Mouse (Mus musculus): ENCODE results near the gene Lbh. TPM values are rescaled to one million over a fixed set of nuclear protein-coding genes. Genes with fewer than 3 reads are reported as not detected.

Lbh gene
- polyA plus RNA-seq, 1 experiment from 2014 or later: 6.5 TPM

GRCm38 (mm10) chr17:72897076-72897475, 21.0 kb upstream of the Lbh start:
- H3K27ac ChIP-seq (ENCODE audit: low read depth, low read length): no peak overlapping the region
- H3K9ac ChIP-seq (ENCODE audit: low read depth, low read length): no peak overlapping the region
- H3K4me2 ChIP-seq (ENCODE audit: low read length): no peak overlapping the region
- H3K36me3 ChIP-seq (ENCODE audit: control insufficient read depth, insufficient read depth, low read length): no peaks in the 10 kb centered on the region
- ATAC-seq: no peak
- H3K9me3 ChIP-seq (ENCODE audit: control insufficient read depth, low read length): no peaks in the 10 kb centered on the region
- no peaks in the 10 kb centered on the region for H3K4me1 ChIP-seq (ENCODE audit: control insufficient read depth, insufficient read depth, low read depth, low read length)
- no peaks in the 10 kb centered on the region for H3K27me3 ChIP-seq (replicated peaks; ENCODE audit: control insufficient read depth, insufficient read depth, low read length)
- H3K4me3 ChIP-seq (ENCODE audit: low read length): no peak overlapping the region
- 90% methylated on average over 7 of the region's 7 CpGs for WGBS

DNA sequence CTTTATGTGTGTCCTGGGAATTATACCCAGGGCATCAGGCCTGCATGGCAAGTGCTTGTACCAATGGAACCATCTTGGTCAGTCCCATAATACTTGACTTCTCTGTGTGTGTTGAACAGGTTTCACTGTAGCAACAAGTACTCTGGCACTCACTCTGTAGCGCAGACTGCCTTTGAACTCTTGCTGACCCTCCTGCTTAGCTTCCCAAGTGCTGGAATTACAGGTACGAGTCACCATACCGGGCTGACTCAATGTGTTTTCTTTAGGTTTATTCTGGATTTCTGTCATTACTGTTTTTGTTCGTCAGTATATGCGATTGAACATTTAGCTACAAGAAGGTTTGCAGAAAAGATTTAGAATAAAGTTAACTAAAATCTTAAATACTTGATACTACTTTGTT, 20.1 kb upstream of the Lbh start:
- H3K4me3 ChIP-seq (ENCODE audit: low read length): no peak overlapping the region
- H3K9ac ChIP-seq (ENCODE audit: low read depth, low read length): no peak overlapping the region
- H3K27me3 ChIP-seq (replicated peaks; ENCODE audit: control insufficient read depth, insufficient read depth, low read length): no peaks in the 10 kb centered on the region
- no peaks in the 10 kb centered on the region for H3K9me3 ChIP-seq (ENCODE audit: control insufficient read depth, low read length)
- WGBS: 90% methylated on average over 5 of the region's 5 CpGs
- no peaks in the 10 kb centered on the region for H3K36me3 ChIP-seq (ENCODE audit: control insufficient read depth, insufficient read depth, low read length)
- no peaks in the 10 kb centered on the region for H3K4me1 ChIP-seq (ENCODE audit: control insufficient read depth, insufficient read depth, low read depth, low read length)
- no peak overlapping the region for H3K27ac ChIP-seq (ENCODE audit: low read depth, low read length)
- no peak for ATAC-seq
- no peak overlapping the region for H3K4me2 ChIP-seq (ENCODE audit: low read length)

- Histone ChIP-seq H3K9ac (ENCODE audit: low read depth, low read length) (no peak overlapping the region), H3K27ac (ENCODE audit: low read depth, low read length) (no peak overlapping the region), H3K4me2 (ENCODE audit: low read length) (no peak overlapping the region), H3K4me1 (ENCODE audit: control insufficient read depth, insufficient read depth, low read depth, low read length) (no peaks in the 10 kb centered on the region), H3K27me3 (replicated peaks; ENCODE audit: control insufficient read depth, insufficient read depth, low read length) (no peaks in the 10 kb centered on the region), H3K9me3 (ENCODE audit: control insufficient read depth, low read length) (no peaks in the 10 kb centered on the region), H3K36me3 (ENCODE audit: control insufficient read depth, insufficient read depth, low read length) (no peaks in the 10 kb centered on the region), H3K4me3 (ENCODE audit: low read length) (no peak overlapping the region)
- ATAC-seq: no peak
- 63% methylated on average over 3 of the region's 3 CpGs for WGBS
Measured at GRCm38 (mm10) chr17:72898775-72899174, 19.3 kb upstream of the Lbh start.

DNA sequence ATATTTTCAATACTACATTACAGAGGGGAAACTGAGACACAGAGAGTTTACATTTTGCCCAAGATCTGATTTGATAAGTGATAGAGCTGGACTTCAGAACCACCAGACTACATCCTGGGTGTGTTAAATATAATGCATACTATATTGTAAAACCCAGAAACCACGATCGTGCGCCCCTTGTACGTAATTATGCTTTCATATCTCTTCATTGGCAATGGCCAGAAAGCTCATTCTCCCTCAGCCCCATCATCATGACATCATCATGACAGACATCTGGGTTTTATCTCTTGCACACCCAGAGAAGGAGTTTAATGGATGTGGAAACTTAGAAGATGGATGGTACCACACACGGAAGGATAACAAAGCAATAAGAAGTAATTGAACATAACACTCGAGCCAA, 17.1 kb upstream of the Lbh start:
- no peak for ATAC-seq
- no peaks in the 10 kb centered on the region for H3K27me3 ChIP-seq (replicated peaks; ENCODE audit: control insufficient read depth, insufficient read depth, low read length)
- no peaks in the 10 kb centered on the region for H3K9me3 ChIP-seq (ENCODE audit: control insufficient read depth, low read length)
- no peaks in the 10 kb centered on the region for H3K4me1 ChIP-seq (ENCODE audit: control insufficient read depth, insufficient read depth, low read depth, low read length)
- 91% methylated on average over 6 of the region's 6 CpGs for WGBS
- H3K36me3 ChIP-seq (ENCODE audit: control insufficient read depth, insufficient read depth, low read length): no peaks in the 10 kb centered on the region
- no peak overlapping the region for H3K4me3 ChIP-seq (ENCODE audit: low read length)
- no peak overlapping the region for H3K27ac ChIP-seq (ENCODE audit: low read depth, low read length)
- H3K9ac ChIP-seq (ENCODE audit: low read depth, low read length): no peak overlapping the region
- no peak overlapping the region for H3K4me2 ChIP-seq (ENCODE audit: low read length)

DNA sequence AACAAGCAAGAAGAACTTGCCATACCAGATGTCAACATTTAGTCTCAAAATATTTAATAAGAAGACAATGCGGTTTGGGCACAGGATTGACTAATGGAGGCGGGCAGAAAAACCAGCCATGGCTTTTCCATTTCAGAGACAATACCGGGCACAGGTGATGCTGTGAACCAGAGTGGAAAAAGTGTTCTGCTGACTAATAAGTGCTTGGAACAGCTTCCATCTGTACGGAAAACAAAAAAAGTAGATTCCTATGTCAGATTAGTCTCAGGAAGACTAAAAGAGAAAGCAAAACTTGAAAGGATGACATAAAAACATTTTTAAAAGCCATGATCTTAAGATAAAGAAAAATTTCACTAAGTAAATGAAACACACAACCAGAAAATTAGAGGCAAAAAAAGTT, 16.4 kb upstream of the Lbh start:
- Histone ChIP-seq H3K9me3 (ENCODE audit: control insufficient read depth, low read length) (no peaks in the 10 kb centered on the region), H3K4me2 (ENCODE audit: low read length) (no peak overlapping the region), H3K27ac (ENCODE audit: low read depth, low read length) (no peak overlapping the region), H3K4me1 (ENCODE audit: control insufficient read depth, insufficient read depth, low read depth, low read length) (no peaks in the 10 kb centered on the region), H3K36me3 (ENCODE audit: control insufficient read depth, insufficient read depth, low read length) (no peaks in the 10 kb centered on the region), H3K27me3 (replicated peaks; ENCODE audit: control insufficient read depth, insufficient read depth, low read length) (no peaks in the 10 kb centered on the region), H3K4me3 (ENCODE audit: low read length) (no peak overlapping the region), H3K9ac (ENCODE audit: low read depth, low read length) (no peak overlapping the region)
- no peak for ATAC-seq
- WGBS: 87% methylated on average over 4 of the region's 4 CpGs

DNA sequence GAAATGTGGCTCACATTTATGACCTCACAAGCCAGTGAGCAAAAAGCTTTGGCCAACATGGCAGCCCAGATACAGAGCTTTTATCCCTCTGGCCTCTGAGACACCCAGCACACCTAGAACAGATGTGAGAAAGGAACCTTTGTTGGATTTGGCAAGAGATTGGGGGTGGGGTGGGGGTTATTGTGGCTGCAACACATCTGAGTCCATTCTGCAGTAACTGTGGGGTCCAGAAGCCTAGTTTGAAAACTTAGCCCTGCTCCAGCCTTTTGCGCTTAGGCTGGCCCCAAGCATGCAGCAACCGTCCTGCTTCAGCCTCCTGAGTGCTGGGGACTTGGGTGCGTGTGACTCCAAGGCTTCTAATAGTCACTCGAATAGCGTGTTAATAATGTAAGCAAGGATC, 14.8 kb upstream of the Lbh start:
- no peak overlapping the region for H3K9ac ChIP-seq (ENCODE audit: low read depth, low read length)
- no peak overlapping the region for H3K4me3 ChIP-seq (ENCODE audit: low read length)
- WGBS: 96% methylated on average over 5 of the region's 5 CpGs
- no peak for ATAC-seq
- H3K4me1 ChIP-seq (ENCODE audit: control insufficient read depth, insufficient read depth, low read depth, low read length): no peaks in the 10 kb centered on the region
- no peaks in the 10 kb centered on the region for H3K36me3 ChIP-seq (ENCODE audit: control insufficient read depth, insufficient read depth, low read length)
- H3K9me3 ChIP-seq (ENCODE audit: control insufficient read depth, low read length): no peaks in the 10 kb centered on the region
- H3K27me3 ChIP-seq (replicated peaks; ENCODE audit: control insufficient read depth, insufficient read depth, low read length): no peaks in the 10 kb centered on the region
- no peak overlapping the region for H3K4me2 ChIP-seq (ENCODE audit: low read length)
- H3K27ac ChIP-seq (ENCODE audit: low read depth, low read length): no peak overlapping the region

DNA sequence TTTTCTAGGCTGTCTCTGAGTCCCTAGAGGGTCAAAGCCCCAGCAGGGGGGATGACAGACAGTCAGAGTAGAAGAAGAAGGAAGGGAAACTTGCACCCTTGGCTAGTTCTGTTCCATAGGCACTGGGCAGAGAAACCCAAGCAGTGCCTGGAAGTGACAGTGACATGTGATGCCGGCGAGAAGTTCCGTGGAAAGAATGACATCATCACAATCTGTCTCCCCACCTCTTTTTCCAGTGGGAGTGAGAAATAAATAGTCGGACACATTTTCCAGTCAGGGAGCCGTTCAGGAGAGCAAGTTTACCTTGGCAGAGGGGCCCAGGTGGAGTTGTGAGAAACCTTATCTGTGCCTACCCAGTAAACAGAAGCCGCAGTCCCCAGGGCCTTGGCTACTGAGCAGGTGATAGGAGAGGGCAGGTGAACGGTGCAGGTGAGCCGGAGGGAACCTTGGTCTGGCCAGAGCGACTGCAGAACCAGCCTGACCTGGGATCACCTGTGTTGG, 14.1 kb upstream of the Lbh start:
- H3K4me3 ChIP-seq (ENCODE audit: low read length): no peak overlapping the region
- no peaks in the 10 kb centered on the region for H3K36me3 ChIP-seq (ENCODE audit: control insufficient read depth, insufficient read depth, low read length)
- no peaks in the 10 kb centered on the region for H3K4me1 ChIP-seq (ENCODE audit: control insufficient read depth, insufficient read depth, low read depth, low read length)
- no peak overlapping the region for H3K4me2 ChIP-seq (ENCODE audit: low read length)
- H3K9me3 ChIP-seq (ENCODE audit: control insufficient read depth, low read length): no peaks in the 10 kb centered on the region
- 80% methylated on average over 9 of the region's 9 CpGs for WGBS
- ATAC-seq: no peak
- no peak overlapping the region for H3K9ac ChIP-seq (ENCODE audit: low read depth, low read length)
- H3K27ac ChIP-seq (ENCODE audit: low read depth, low read length): no peak overlapping the region
- no peaks in the 10 kb centered on the region for H3K27me3 ChIP-seq (replicated peaks; ENCODE audit: control insufficient read depth, insufficient read depth, low read length)

DNA sequence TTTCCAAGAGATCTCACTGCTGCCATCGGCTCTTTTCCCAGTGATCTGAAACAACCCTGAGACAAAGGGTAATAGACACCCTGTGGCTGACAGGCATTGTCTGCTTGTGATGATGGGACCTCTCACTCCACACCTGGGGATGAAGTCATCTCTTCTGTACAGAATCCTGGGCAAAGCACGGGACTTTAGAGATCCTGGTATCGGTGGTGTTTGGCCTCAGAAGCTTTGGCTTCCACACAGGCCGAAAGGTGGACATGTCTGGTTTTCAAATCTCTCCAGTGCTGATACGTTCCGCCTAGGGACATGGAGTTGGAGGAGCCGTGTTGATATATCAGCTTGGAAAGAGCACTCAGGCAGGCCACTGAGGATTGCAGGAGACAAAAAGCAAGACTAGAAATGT, 13.2 kb upstream of the Lbh start:
- no peak for ATAC-seq
- WGBS: 89% methylated on average over 7 of the region's 7 CpGs
- no peaks in the 10 kb centered on the region for H3K27me3 ChIP-seq (replicated peaks; ENCODE audit: control insufficient read depth, insufficient read depth, low read length)
- H3K9me3 ChIP-seq (ENCODE audit: control insufficient read depth, low read length): no peaks in the 10 kb centered on the region
- H3K9ac ChIP-seq (ENCODE audit: low read depth, low read length): no peak overlapping the region
- H3K4me3 ChIP-seq (ENCODE audit: low read length): no peak overlapping the region
- H3K4me2 ChIP-seq (ENCODE audit: low read length): no peak overlapping the region
- no peaks in the 10 kb centered on the region for H3K4me1 ChIP-seq (ENCODE audit: control insufficient read depth, insufficient read depth, low read depth, low read length)
- no peaks in the 10 kb centered on the region for H3K36me3 ChIP-seq (ENCODE audit: control insufficient read depth, insufficient read depth, low read length)
- no peak overlapping the region for H3K27ac ChIP-seq (ENCODE audit: low read depth, low read length)

DNA sequence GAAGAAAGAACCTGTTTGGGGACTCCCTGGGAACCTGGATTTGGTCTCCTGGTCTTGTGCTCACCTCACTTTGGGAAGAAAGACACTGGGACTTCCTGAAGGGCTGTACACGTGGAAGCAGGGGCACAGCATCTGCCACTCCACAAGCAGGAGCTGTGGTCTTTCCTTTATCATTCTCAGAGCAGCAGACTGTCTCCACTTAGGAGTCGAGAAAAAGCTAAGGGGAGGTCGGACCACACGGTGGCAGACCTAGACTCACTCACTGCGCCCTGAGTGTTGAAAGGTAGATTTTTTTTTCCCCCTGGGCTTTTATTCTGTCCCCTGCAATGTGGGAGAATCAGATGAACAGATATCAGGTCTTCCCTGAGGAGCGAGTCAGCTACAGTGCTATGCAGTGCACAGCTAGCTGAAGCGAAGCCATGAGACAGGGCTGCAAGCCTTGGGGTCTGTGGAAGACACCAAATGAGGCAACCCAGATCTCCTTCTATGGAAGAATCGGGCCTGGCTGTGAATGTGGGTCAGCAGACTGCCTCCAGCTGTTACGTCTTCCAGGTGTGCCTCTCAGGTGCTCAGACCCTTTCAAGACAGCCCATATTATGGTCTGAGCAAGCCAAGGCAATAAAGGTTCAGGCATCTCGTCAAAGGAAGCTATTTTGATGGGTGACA, 11.7 kb upstream of the Lbh start:
- 81% methylated on average over 10 of the region's 10 CpGs for WGBS
- Histone ChIP-seq H3K36me3 (ENCODE audit: control insufficient read depth, insufficient read depth, low read length) (no peaks in the 10 kb centered on the region), H3K4me3 (ENCODE audit: low read length) (no peak overlapping the region), H3K4me1 (ENCODE audit: control insufficient read depth, insufficient read depth, low read depth, low read length) (no peaks in the 10 kb centered on the region), H3K27me3 (replicated peaks; ENCODE audit: control insufficient read depth, insufficient read depth, low read length) (no peaks in the 10 kb centered on the region), H3K27ac (ENCODE audit: low read depth, low read length) (no peak overlapping the region), H3K4me2 (ENCODE audit: low read length) (no peak overlapping the region), H3K9ac (ENCODE audit: low read depth, low read length) (no peak overlapping the region), H3K9me3 (ENCODE audit: control insufficient read depth, low read length) (no peaks in the 10 kb centered on the region)
- no peak for ATAC-seq

DNA sequence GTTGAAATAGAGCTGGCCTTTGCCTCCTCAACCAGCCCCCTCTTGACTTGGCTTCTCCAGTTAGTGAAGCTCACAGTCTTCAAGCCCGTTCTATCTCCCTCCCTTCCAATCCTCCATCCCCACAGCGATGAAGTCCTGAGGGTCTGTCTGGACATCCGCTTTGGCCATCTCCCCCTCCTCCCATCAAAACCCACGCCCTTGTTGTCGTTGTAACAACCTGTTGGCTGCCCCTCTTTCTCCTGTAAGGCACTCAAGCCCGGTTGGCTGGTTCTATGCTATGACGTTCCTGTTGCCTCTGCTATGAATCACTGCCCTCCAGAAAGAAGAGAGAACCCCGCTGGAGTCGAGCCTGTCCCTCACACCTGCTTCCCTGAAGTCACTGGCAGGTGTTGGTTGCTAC, 10.9 kb upstream of the Lbh start:
- whole genome bisulfite sequencing: 81% methylated on average over 9 of the region's 9 CpGs

More for the DNA sequence above, 10.9 kb upstream of the Lbh start:
- H3K36me3 ChIP-seq (ENCODE audit: control insufficient read depth, insufficient read depth, low read length): no peaks in the 10 kb centered on the region
- H3K27me3 ChIP-seq (replicated peaks; ENCODE audit: control insufficient read depth, insufficient read depth, low read length): no peaks in the 10 kb centered on the region
- H3K4me3 ChIP-seq (ENCODE audit: low read length): no peak overlapping the region
- H3K4me2 ChIP-seq (ENCODE audit: low read length): no peak overlapping the region
- no peak overlapping the region for H3K9ac ChIP-seq (ENCODE audit: low read depth, low read length)
- no peaks in the 10 kb centered on the region for H3K9me3 ChIP-seq (ENCODE audit: control insufficient read depth, low read length)
- H3K4me1 ChIP-seq (ENCODE audit: control insufficient read depth, insufficient read depth, low read depth, low read length): no peaks in the 10 kb centered on the region
- H3K27ac ChIP-seq (ENCODE audit: low read depth, low read length): no peak overlapping the region
- ATAC-seq: no peak
